Mouse (Mus musculus) right cerebral cortex, postnatal 14 days (tissue): ENCODE measurements at regions not wholly inside any gene's neighbourhood (a gene's known extent, or its start where the extent isn't known, plus 50 kb on each side); places are given as distances from the start of the nearest gene placed in this dataset.
A peak's percentile ranks its signal among the peaks of the same experiment; 100 is the strongest.

ENCODE experiments used
- DNase-seq: peaks from one replicate; pipeline ENCODE4 v3.0.0; 2022

- no peak for DNase-seq
Observed at GRCm38 (mm10) chr6:76825953-76826352, 328.4 kb upstream of the Gm9008 start.

GRCm38 (mm10) chr6:76802969-76803368 is 305.4 kb upstream of the Gm9008 start:
- DNase-seq = no peak

GRCm38 (mm10) chr6:76780168-76780567 is 282.6 kb upstream of the Gm9008 start:
- no peak for DNase-seq

- DNase-seq = no peak
Observed at GRCm38 (mm10) chr6:76778201-76778600, 280.6 kb upstream of the Gm9008 start.

- DNase-seq = no peak
Observed at GRCm38 (mm10) chr6:76777080-76777479, 279.5 kb upstream of the Gm9008 start.

GRCm38 (mm10) chr6:76763852-76764251 is 266.3 kb upstream of the Gm9008 start:
- DNase-seq = peak; percentile 11

GRCm38 (mm10) chr6:76754867-76755266 is 257.3 kb upstream of the Gm9008 start:
- peak; percentile 5 for DNase-seq
